Mouse (Mus musculus) layer of hippocampus, postnatal 36 days (tissue): ENCODE measurements at regions not wholly inside any gene's neighbourhood (a gene's known extent, or its start where the extent isn't known, plus 50 kb on each side); places are given as distances from the start of the nearest gene placed in this dataset.
"Not testable (repeated sequence)": the region's sequence is repeated elsewhere in the genome, so short reads cannot be mapped to it uniquely, and the experiment has no call there.

ENCODE experiments used
- DNase-seq, 2 experiments: peaks; one replicate each; pipeline ENCODE4 v3.0.0; 2022

DNA sequence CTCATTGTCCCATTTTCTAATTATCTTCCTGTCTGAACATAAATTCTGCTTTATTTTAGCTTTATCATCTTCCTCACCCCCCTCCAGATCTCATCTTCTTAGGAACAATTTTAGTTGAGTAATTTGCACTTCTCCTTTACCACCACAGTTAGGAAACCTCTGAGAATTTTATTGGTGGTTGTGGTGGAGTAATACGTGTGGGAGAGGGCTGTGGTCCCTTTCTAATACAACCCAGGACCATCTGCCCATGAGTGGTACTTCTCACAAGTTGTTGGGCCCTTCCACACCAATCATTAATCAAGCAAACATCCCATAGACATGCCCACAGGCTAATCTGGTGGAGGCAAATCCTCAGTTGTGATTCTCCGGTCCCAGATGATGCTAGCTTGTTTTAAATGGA is 306.2 kb upstream of the Olfr1507 start:
- not testable (repeated sequence) for DNase-seq

DNA sequence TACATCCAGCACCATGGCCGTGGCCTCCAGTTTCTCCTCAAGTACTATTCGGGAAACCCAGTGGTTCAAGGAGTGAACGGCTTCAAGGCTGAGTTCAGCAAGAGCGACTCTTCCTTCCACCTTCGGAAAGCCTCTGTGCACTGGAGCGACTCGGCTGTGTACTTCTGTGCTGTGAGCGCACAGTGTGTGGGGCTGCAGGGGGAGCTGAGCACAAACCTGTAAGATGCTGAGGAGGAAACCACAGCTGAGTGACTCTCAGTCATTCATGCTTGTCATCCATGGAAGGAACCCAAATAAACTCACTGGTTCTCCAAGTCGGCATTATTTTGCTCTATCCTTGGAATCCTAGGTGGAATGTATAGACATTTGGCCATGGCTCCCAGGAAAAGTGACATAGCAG is 297.1 kb upstream of the Olfr1507 start:
- not testable (repeated sequence) for DNase-seq

DNA sequence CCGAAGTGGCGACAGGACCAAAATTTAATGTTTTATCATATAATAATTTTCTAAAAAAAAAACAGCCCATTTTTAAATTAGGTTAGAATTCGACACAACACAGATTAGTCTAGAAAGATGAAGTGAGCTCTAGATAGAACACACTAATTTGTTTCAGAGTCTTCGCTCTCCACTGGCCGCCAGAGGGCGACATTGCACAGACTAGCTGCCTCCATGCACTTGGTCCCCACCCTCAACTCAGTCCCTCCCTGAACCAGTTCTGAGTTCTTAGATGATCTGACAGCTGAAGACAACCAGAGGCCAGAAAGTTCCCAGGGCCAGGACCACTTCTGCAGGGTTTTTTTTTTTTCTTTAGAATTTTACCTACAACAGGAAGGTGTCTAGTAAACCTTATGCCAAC is 296.3 kb upstream of the Olfr1507 start:
- not testable (repeated sequence) for DNase-seq

DNA sequence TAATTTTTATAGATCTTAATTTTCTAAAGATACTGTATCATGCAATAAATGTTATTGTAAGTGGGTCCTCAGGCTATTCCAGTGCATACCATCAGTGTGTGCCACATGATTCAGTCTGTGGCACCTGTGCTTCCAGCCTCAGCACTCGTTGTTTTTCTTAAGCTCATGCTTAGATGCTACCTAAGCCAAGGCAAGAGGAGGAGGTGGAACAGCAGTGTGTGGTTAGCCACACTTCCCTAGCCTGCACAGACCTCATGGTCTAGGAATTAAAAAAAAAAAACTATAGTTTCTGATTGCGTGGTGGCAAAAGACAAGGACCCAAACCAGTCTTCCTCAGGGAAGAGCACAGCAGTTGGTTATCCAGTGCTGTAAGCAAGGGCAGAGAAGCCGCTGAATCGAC is 287.3 kb upstream of the Olfr1507 start:
- not testable (repeated sequence) for DNase-seq

DNA sequence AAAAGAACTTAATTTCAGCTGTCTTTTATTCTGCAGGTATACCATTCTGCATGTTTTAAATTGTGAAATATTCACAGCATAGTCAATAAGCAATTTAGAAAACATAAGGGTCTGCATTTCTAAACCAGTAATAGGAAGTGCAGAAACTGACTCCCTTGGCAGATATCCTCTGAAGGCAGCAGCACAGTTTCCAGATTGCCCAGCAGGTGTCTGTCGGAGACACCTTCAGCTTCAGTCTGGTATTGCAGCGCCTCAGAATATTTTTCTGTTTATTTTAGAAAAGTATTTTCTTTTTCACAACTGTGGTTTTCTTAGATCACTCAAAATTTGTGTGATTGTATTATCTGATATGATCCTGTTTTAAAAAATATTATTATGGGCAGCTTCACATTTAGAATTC is 280.3 kb upstream of the Olfr1507 start:
- DNase-seq: not testable (repeated sequence)

DNA sequence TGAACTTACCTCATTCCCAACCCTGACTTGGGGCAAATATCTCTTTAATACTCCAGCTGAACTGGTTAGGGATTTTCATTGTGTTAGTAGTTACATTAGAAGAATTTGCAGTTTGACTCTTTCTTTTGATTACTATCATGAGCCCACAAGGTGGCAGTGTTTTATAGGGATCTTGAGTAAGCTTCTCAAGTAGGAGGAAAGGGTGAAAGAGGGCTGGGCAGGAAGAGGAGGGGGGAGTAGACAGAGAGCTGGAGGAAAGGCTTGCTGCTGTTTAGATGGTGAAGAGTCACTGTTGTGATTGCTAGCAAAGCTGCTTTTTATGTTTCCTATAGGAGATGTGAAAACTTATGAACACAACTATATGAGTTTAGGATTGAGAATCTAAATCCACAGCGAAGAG is 273.9 kb upstream of the Olfr1507 start:
- not testable (repeated sequence) for DNase-seq

DNA sequence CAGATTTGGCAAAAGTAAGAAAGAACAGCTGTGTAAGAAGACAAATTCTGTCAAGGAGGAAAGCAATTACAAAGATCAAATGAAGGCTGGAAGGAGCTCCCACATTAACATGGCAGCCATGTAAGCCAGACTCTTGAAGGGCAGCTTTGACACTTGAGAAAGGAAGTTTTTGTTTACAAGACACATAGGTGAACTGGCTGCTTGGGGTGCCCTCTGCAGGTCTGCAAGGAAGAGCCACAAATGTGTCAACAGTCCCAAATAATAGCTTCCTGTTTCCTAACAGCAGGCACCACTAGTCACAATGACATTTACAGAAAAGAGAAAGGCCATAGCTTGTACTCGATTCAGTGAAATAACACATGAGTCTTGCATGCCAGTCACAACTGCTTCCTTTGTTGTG is 256.6 kb upstream of the Olfr1507 start:
- not testable (repeated sequence) for DNase-seq

DNA sequence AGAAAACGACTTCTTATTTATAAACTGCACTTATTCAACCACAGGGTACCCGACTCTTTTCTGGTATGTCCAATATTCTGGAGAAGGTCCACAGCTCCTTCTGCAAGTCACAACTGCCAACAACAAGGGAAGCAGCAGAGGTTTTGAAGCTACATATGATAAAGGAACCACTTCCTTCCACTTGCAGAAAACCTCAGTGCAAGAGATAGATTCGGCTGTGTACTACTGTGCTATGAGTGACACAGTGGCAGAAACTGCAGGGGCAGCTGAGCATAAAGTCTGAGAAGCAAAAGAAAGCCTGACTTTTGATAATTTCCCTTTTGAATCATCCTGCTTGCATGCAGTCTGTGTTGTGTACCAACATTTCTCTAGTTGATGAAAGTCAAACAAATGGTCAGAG is 231.1 kb upstream of the Olfr1507 start:
- not testable (repeated sequence) for DNase-seq

DNA sequence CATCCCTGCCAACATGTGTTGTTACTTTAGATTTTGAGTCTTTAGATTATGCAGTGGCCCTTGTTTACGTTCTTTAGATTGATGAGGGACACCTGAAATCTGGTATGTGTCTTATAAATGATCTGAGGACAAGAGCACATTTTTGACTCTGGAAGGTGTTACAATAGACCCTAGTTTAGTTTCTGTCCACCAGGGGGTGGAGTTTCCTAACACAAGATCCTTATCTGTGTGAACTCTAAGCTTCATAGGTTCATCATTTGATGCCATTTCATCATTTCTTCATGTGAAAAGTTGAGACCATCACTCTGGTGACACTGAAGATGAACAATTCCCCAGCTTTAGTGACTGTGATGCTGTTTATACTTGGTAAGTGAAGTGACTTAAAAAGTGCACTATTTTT is 229.4 kb upstream of the Olfr1507 start:
- DNase-seq: not testable (repeated sequence)

DNA sequence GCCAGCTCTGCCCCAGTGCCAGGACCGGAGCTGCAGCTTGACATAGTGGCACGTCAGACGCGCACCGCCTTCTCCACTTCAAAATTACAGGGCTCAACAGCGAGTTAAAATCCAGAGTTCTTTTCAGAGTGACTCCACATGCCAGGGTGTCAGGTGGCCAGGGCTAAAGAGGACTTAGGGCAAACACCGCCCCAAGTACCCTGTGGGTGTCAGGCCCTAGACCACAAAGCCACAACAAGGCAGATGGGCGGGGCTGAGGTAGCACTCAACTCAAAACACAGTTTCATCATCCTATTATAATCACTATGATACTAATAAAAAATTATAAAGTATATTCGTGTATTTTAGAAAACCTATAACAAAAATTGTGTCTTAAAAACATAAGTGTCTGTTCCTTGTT is 225.1 kb upstream of the Olfr1507 start:
- no peak for DNase-seq

DNA sequence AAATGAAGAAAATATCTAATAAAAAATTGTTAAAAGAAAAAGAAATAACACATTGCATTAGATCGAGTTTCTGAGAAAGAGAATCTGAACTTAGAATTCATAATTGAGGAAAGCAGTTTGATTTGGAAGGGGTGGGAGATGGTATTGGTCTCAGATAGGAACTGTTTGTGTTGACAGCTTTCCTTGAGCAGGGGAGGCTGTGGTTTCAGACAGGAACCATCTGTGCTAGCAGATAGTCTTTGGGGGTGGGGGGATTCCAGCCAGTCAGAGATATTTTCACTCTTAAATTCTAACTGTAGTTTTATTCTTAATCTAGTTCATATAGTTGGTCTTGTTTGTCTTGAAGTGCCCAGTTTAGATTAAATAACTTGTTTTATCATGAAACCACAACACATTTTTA is 205.3 kb upstream of the Olfr1507 start:
- not testable (repeated sequence) for DNase-seq

DNA sequence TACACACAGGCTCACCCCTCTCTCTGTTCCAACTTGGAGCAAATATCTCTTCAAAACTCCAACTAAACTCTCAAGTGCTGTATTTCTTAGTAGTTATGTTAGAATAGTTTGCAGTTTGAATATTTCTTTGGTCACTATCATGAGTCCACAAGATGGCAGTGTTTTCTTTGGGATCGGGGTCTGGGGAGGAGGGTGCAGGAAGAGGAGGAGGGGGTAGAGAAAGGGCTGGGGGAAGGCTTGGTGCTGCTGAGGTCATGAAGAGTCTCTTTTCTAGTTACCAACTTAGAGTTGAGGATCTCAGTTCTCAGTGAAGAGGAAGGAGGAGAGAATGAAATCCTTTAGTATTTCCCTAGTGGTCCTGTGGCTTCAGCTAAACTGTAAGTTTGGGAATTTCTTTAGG is 188.1 kb upstream of the Olfr1507 start:
- DNase-seq: not testable (repeated sequence)

DNA sequence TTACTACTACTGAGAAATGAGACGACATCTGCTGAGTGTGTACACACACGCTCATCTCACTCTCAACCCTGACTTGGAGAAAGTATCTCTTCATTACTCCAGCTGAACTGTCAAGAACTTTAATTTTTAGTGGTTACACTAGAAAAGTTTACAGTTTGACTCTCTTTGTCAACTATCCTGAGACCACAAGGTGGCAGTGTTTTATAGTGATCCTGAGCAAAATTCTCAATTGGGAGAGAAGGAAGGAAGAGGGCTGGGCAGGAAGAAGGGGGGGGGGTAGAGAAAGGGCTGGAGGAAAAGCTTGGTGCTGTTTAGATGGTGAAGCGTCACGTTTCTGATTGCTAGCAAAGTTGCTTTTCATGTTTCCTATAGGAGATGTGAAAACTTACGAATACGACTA is 158.8 kb upstream of the Olfr1507 start:
- no peak for DNase-seq

DNA sequence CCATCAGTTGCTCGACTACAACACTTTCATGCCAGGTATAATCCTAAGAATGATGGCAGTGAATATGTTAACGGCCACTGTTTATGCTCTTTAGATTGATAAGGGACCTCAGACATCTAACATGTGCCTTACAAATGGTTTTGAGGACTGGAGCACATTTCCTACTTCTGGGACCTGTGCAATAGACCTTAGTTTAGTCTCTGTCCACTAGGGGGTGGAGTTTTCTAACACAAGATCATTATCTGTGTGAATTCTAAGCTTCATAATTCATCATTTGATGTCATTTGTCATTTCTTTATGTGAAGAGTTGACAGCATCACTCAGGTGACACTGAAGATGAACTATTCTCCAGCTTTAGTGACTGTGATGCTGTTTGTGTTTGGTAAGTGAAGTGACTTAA is 142.6 kb upstream of the Olfr1507 start:
- DNase-seq: no peak

DNA sequence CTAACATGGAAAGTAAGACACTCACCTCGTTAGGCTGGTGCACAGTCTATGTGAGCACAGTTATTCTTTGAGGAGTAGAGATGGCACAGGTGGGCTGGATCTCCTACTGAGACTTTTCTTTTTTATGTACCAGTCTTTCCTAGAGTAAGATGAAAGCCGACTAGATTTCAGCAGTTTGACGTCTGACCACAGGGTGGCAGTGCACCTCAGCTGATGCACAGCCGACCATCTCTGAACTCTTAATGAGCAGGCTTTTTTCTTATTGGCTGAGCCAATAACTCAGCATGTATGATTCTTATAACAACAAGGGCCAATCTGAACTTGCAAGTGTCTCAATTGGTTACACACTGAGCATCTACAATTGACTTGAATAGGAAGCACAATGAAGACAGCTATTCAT is 126.6 kb upstream of the Olfr1507 start:
- no peak for DNase-seq

DNA sequence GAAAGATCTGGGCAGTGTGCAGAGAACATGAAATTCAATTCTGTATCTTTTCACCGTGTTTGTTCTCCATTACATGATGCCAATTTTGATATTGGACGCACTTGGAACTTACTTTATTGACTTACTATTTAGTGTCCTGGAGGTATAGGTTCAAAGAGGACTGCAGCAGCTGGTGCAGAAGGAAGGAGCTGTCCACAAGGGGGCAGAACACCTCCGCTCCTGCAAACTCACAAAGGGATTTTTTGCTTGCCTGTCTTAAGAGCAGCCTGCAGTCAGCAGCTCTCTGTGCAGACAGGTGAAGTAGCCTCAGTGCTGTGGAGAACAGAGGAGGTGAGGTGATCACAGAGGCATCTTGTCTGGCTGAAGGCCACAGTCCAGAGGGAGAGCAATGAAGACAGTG is 84.8 kb upstream of the Olfr1507 start:
- DNase-seq: no peak

DNA sequence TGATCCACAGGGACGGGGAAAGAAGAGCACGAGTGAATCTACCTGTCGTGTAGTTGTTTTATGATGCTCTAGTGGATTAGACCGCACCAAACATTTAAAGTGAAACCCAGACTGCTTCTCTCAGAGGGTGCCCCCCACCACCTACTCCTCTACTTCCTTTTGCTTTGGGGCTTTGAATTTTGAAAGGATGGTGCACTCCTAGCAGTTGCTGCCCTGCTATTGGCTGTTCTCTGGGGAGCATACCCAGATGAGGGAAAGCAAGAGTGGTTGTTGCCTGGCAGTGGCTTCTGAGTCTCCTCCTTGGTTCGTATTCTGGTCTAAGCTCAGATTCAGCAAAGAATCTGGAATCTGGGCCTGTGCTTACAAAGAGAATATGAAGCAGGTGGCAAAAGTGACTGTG is 71.4 kb upstream of the Olfr1507 start:
- DNase-seq: no peak

DNA sequence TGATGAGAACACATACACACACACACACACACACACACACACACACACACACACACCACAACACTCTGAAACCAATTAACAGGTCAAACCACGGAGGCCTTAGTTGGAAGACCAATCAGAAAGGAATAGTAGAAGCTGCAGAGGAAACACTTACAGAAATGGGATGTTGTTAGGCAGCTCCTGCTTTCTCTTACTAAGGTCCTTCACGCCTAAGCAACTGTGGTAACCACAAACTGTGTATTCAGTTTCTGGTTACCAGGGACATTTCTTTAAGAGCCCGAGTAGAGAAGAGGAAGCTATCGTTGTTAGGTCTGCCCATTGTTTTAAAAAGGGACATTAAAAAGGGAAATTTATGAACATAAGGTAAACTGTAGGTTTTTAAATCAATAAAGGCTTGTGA is 70.1 kb upstream of the Olfr1507 start:
- no peak for DNase-seq

DNA sequence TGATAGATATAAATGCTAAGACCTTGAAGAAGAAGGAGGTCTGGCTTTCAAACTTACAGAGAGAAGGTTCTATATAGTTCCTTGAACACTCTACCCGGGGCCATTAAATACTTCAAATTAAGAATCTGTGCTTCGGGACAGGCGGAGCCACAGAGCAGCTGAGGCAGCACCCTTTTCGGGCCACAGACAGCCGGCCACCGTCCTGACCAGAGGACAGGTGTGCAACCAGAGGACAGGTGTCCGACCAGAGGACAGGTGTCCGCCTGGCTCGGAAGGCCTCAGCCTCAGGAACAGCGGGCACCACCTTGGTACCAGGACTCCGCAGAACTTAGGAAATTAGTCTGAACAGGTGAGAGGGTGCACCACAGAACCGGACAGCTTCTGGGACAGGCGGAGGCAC is 60.8 kb upstream of the Olfr1507 start:
- DNase-seq: not testable (repeated sequence)

DNA sequence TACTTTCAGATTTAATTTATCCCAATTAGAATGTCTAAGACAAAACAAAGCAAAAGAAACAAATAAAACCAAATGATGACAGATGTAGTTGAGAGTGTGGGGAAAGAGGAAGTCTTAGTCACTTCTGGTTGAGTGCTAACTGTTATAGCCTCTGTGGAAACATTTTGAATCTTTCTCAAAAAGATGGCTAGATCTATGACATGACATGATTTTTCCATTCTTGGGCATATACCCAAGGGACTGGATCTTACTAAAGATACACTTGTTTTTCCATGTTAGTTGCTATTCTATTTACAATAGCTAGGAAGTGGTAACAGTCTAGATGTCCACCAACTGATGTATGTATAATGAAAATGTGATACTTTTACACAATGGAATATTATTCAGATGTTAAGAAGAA is 57.9 kb upstream of the Olfr1507 start:
- no peak for DNase-seq

DNA sequence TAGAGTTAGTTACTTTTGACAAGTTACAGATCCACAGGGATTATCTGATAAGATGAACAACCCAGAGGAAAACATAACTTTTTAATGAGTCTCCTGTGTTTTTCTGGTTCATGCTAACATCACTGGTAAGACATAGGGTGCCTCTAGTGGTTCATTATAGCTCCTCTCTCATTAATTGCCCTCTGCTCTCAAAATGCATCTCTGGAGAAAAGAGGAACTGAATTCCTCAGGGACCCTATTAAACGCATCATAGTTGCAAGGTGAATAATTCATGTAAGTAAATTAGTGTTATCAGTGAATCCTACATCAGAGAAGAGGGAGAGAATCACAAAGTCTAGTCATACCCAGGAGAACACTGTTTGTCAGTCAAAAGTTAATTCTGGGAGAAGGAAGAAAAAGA is 52.4 kb upstream of the Olfr1507 start:
- DNase-seq: no peak
